Mouse (Mus musculus) kidney, embryonic 15.5 days (tissue): ENCODE data around the gene Tnfsf15. TPM values are rescaled to one million over a fixed set of nuclear protein-coding genes. Genes with fewer than 3 reads are reported as not detected.

Experiments used
- ATAC-seq: fragments of 200-750 bp; cut with Nextera tagmentation; replicated peaks from 2 replicates; pipeline ENCODE4 v1.8.0; 2017; ENCODE audit warnings: moderate TSS enrichment; ENCODE audit not compliant: low FRiP score
- H3K27ac ChIP-seq: fragments of 300-500 bp; sonication (generic); 2 replicates; pipeline ENCODE4 v1.5.1; 2015; ENCODE audit warnings: mild to moderate bottlenecking, inconsistent platforms
- H3K27me3 ChIP-seq: fragments of 300-500 bp; sonication (generic); 2 replicates; pipeline ENCODE4 v1.6.1; 2015; ENCODE audit warnings: inconsistent platforms
- H3K36me3 ChIP-seq: fragments of 300-500 bp; sonication (generic); 2 replicates; pipeline ENCODE4 v1.6.1; 2015; ENCODE audit warnings: inconsistent platforms
- H3K4me1 ChIP-seq: fragments of 300-500 bp; sonication (generic); 2 replicates; pipeline ENCODE4 v1.6.1; 2015; ENCODE audit warnings: inconsistent platforms
- H3K4me2 ChIP-seq: fragments of 300-500 bp; sonication (generic); 2 replicates; pipeline ENCODE4 v1.6.1; 2015; ENCODE audit warnings: moderate library complexity, mild to moderate bottlenecking, inconsistent platforms
- H3K4me3 ChIP-seq: fragments of 300-500 bp; sonication (generic); replicated peaks from 2 replicates; pipeline ENCODE4 v1.5.1; 2015; ENCODE audit warnings: mild to moderate bottlenecking, inconsistent platforms
- H3K9ac ChIP-seq: fragments of 300-500 bp; sonication (generic); 2 replicates; pipeline ENCODE4 v1.6.1; 2015; ENCODE audit warnings: mild to moderate bottlenecking, inconsistent platforms
- H3K9me3 ChIP-seq: fragments of 300-500 bp; sonication (generic); replicated peaks from 2 replicates; pipeline ENCODE4 v1.6.1; 2016; ENCODE audit warnings: inconsistent platforms
- WGBS: fragments of 180-500 bp; shearing (Covaris S2); methylation state at CpG from one replicate; pipeline ENCODE4 v1.1.7; 2015; ENCODE audit warnings: mixed read lengths; 5-methylcytosine and 5-hydroxymethylcytosine counted together
- polyA plus RNA-seq: library from polyadenylated mRNA; unstranded; fragments of >200 nt; fragmentation: Nextera tagmentation; extraction: Ambion mirVana; gene quantifications from 2 replicates; pipeline ENCODE4 v1.2.1, GENCODE M21; 2015

Tnfsf15 gene
- polyA plus RNA-seq, 1 experiment from 2014 or later = 0.92 TPM

DNA sequence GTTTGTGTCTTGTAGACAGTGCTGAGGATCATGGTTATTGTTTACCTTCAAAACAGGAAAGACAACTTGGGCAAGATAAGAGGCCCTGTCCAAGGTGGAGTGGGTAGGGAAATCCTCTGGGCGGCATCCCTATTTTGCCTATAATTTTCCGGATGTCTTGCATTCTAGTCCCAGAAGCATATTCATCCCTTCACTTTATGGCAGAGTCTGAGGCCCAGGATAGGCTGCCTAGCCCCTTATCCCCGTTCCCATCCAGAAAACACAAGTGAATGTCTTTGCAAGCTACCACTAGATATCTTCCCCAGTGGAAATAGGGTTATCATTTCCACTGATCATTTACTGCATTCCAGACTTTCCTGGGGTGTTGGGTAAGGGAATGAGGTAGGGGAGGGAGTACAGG, 4.9 kb downstream of the Tnfsf15 start:
- no peaks in the 10 kb centered on the region for H3K9me3 ChIP-seq
- H3K4me1 ChIP-seq = peaks cover 49% of the 10 kb centered on the region
- no peak overlapping the region for H3K4me2 ChIP-seq
- 81% methylated on average over 3 of the region's 3 CpGs for WGBS
- H3K27ac ChIP-seq = no peak overlapping the region
- no peak overlapping the region for H3K9ac ChIP-seq
- no peaks in the 10 kb centered on the region for H3K36me3 ChIP-seq
- H3K27me3 ChIP-seq = no peaks in the 10 kb centered on the region
- no peak for ATAC-seq
- H3K4me3 ChIP-seq = no peak overlapping the region

DNA sequence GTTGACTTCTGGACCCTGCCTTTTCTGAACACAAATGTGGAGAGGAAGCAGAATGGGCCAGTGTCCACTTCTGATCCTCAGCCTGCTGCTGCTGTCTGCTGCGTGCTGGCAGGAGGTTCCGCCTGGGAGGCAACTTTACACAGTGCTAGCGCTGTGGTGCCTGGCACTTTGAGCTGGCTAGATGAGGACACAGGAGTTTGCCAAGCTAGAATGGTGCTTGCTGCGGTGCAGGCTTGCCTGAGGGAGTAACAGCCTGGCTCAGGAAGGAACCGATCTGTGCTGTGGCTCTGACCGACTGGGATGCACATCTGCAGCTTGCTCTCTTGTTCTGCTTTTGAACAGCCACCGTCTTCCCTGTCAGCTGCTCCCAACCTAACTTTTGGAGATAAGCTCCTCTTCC, 5.4 kb downstream of the Tnfsf15 start:
- ATAC-seq = no peak
- no peak overlapping the region for H3K27ac ChIP-seq
- H3K4me1 ChIP-seq = peaks cover 44% of the 10 kb centered on the region
- H3K9me3 ChIP-seq = no peaks in the 10 kb centered on the region
- H3K36me3 ChIP-seq = no peaks in the 10 kb centered on the region
- WGBS = 63% methylated on average over 7 of the region's 7 CpGs
- no peaks in the 10 kb centered on the region for H3K27me3 ChIP-seq
- no peak overlapping the region for H3K4me2 ChIP-seq
- no peak overlapping the region for H3K4me3 ChIP-seq
- H3K9ac ChIP-seq = no peak overlapping the region

DNA sequence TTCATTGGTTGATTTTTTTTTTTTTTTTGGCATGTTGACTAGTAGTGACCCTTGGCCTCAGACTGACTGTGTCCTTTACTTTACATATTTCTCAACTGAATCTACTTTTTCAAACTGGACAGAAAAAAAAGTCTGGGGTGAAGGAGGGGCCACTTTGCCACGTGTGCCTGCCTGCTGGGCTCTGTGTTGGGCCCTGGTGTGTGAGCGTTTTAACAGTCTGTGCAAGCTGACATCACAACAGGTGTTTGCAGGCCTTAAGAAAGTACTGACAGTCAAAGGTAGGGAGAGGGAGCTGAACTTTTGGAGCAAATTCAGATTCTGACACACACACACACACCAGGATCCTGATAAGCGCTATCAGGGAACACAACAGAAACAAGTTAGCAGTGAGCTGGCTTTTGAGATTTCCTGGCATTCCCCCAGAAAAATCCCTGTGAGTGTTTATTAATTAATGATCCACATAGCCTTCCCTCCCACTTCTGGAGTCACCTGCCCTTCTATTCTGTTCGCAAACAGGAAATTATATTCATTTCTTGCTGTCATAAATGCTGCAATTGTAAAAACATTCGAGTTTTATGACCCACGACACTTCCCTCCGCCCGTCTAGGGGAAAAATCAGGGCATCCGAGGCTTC, 6.4 kb downstream of the Tnfsf15 start:
- H3K9ac ChIP-seq = no peak overlapping the region
- ATAC-seq = no peak
- H3K4me3 ChIP-seq = no peak overlapping the region
- H3K27me3 ChIP-seq = no peaks in the 10 kb centered on the region
- peaks cover 38% of the 10 kb centered on the region for H3K4me1 ChIP-seq
- H3K4me2 ChIP-seq = no peak overlapping the region
- no peaks in the 10 kb centered on the region for H3K36me3 ChIP-seq
- WGBS = 35% methylated on average over 9 of the region's 9 CpGs
- no peaks in the 10 kb centered on the region for H3K9me3 ChIP-seq
- no peak overlapping the region for H3K27ac ChIP-seq

DNA sequence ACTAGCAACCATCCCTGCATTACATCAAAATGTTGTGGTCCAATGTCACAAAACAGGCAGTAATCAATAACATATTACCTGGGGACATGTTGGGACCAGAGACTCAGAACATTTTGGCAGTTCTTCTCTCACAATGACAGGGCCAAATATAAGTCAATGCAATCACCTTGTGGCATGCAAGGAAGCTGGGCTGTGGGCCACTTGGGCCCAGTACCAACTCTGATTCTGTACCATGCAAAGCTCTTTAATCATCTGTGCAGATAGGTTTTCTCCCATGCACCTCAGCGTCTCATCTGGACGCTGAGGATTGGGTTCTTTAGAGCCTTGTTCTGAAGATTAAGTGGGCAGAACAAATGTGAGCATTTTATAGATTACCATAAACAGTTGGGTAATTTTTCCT, 13.6 kb downstream of the Tnfsf15 start:
- WGBS = 71% methylated on average over 2 of the region's 2 CpGs
- no peak overlapping the region for H3K4me2 ChIP-seq
- no peaks in the 10 kb centered on the region for H3K27me3 ChIP-seq
- no peak for ATAC-seq
- no peaks in the 10 kb centered on the region for H3K9me3 ChIP-seq
- H3K27ac ChIP-seq = no peak overlapping the region
- no peaks in the 10 kb centered on the region for H3K36me3 ChIP-seq
- no peak overlapping the region for H3K4me3 ChIP-seq
- H3K9ac ChIP-seq = no peak overlapping the region
- peaks cover 1% of the 10 kb centered on the region; the same call in 1 of the 2 replicates for H3K4me1 ChIP-seq

DNA sequence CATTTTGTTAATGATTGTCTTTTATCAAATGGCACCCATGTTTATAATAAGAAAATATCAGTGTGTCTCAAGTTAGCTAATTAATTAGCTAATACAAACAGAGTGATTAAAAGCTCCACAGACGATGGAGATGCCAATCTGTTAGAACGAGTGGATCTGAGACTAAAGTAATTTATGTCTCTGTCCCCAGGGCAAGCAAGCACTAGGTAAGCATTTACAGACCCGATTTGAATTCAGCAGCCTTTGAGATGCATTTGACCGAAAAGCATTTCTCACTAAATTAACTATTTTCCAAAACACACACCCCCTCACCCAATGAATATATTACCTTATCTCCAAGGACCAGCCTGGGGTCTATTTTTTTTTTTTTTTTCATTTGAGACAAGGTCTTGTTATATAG, 18.2 kb downstream of the Tnfsf15 start:
- Histone ChIP-seq H3K36me3 (no peaks in the 10 kb centered on the region), H3K4me1 (peaks cover 6% of the 10 kb centered on the region; the same call in 1 of the 2 replicates), H3K27ac (no peak overlapping the region), H3K9me3 (no peaks in the 10 kb centered on the region), H3K27me3 (no peaks in the 10 kb centered on the region), H3K4me2 (no peak overlapping the region), H3K4me3 (no peak overlapping the region), H3K9ac (no peak overlapping the region)
- no peak for ATAC-seq
- 23% methylated on average over 4 of the region's 4 CpGs for WGBS

DNA sequence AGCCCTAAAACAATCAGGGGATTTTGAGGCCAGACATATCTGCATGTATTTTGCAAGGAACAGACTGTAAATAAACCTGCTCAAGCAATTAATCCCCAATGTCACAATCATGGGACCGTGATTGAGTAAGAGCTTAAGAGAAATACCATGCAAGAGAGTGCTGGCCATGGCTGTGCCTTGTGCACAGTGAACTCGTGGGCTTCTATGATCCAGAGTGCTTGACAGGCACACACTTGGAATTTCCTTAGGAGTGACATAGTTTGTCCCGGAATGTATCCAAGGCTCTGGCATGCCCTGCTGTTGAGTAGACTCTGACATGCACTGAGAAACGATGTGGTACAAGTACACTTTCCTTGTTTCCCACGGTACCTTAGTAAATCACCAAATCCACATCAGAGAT, 18.9 kb downstream of the Tnfsf15 start:
- H3K4me2 ChIP-seq = no peak overlapping the region
- no peaks in the 10 kb centered on the region for H3K36me3 ChIP-seq
- no peak overlapping the region for H3K9ac ChIP-seq
- WGBS = 43% methylated on average over 5 of the region's 5 CpGs
- peaks cover 6% of the 10 kb centered on the region; the same call in 1 of the 2 replicates for H3K4me1 ChIP-seq
- ATAC-seq = 0 out of 2 replicates have a peak, but pooled peaks have one; percentile 9
- H3K27ac ChIP-seq = peak overlapping the region; percentile 27; the same call in 1 of the 2 replicates
- no peaks in the 10 kb centered on the region for H3K27me3 ChIP-seq
- H3K4me3 ChIP-seq = no peak overlapping the region
- no peaks in the 10 kb centered on the region for H3K9me3 ChIP-seq

DNA sequence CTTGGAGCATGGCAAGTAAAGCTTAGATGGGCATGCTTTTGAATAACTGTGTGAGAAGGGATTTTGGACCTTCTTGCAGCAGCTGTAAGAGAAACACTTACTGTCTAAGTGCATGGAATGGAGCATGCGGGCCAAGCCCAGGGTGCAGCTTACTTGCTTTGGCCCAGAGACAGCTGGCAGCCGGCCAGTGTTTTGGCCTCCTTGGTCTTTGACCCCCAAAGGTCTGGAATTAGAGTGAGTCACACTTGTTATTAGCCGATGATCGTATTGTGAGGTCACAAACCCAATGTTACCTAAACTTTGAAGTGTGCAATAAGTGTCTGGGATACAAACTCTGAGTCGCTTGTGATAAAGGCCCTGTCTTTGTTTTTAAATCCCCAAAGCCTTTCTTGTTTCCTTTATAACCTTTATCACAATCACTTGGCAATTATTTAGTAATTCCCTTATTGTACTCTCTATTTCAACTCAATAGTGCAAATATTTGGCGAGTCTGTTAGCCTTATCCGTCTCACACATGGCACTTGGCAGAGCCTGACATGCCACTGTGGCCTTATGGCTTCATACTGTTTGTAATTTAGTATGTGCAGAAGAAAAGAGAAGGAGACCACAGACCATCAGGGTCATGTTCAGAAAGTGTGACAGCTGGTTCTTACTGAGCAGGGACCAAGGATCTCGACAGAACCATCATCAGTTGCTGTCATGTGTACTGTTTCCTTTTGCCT, 26.8 kb downstream of the Tnfsf15 start:
- Histone ChIP-seq H3K36me3 (no peaks in the 10 kb centered on the region), H3K4me3 (no peak overlapping the region), H3K9ac (no peak overlapping the region), H3K4me1 (peaks cover 8% of the 10 kb centered on the region; the same call in 1 of the 2 replicates), H3K4me2 (no peak overlapping the region), H3K9me3 (no peaks in the 10 kb centered on the region), H3K27me3 (no peaks in the 10 kb centered on the region), H3K27ac (no peak overlapping the region)
- ATAC-seq = no peak
- WGBS = 49% methylated on average over 8 of the region's 8 CpGs

DNA sequence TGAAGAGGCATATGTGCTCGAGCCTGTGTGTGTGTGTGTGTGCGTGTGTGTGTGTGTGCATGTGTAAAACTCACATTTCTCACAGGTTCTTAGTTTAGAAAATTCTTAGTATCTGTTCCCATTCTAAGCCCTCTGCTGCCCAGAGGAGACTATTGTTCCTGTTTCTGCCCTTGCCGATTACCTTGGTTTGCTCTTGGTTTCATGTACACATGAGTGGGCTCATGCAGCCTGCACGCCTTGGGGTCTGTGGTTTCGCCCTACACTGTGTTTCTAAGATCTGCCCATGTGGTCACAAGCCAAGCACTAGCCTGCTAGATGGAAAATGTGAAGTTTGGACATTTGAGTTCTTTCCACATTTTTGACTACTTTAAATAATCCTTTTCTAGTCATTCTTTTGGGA, 33.0 kb downstream of the Tnfsf15 start:
- Histone ChIP-seq H3K9me3 (no peaks in the 10 kb centered on the region), H3K27ac (no peak overlapping the region), H3K4me3 (no peak overlapping the region), H3K4me2 (no peak overlapping the region), H3K27me3 (no peaks in the 10 kb centered on the region), H3K4me1 (no peaks in the 10 kb centered on the region), H3K36me3 (no peaks in the 10 kb centered on the region), H3K9ac (no peak overlapping the region)
- no peak for ATAC-seq
- WGBS = 88% methylated on average over 5 of the region's 5 CpGs

DNA sequence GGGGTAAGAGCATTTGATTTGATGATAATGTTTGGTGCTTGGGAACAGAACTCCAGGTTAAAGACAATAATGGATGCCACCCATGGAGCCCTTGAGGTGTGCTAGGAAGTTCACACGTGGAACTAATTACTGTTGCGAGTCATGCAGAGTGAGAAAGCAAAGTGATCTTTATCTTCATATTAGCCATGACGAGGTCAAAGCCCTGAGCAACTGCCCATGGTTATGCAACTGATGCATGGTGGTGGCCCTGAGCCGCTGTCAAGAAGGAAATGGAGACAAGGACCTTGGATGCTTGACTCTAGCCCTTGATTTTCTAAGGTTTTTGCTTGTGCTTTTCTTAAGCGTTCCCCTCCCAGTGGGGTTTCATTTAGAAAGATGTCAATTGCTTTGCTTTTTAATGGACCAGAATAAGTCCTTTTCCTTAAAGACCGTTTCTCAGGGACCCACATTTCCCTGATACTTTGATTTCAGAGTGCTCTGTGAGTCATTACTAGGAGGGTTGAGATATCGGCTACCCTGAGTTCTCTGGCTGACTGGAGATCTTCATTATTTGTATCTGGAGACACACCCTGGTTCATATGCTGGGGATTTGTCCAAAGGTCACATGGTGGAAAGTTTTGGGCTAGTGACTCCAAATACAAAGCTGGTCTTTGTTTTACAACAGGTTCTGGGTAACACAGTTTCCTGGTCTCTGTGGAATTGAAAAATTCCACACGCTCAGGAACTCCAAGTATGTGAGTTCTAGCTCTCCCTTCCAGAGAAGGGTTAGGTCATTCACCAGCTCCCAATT, 34.3 kb downstream of the Tnfsf15 start:
- ATAC-seq = no peak
- Histone ChIP-seq H3K4me3 (no peak overlapping the region), H3K4me2 (no peak overlapping the region), H3K9ac (no peak overlapping the region), H3K27ac (no peak overlapping the region), H3K4me1 (no peaks in the 10 kb centered on the region), H3K36me3 (no peaks in the 10 kb centered on the region), H3K27me3 (no peaks in the 10 kb centered on the region), H3K9me3 (no peaks in the 10 kb centered on the region)
- WGBS = 81% methylated on average over 8 of the region's 8 CpGs

DNA sequence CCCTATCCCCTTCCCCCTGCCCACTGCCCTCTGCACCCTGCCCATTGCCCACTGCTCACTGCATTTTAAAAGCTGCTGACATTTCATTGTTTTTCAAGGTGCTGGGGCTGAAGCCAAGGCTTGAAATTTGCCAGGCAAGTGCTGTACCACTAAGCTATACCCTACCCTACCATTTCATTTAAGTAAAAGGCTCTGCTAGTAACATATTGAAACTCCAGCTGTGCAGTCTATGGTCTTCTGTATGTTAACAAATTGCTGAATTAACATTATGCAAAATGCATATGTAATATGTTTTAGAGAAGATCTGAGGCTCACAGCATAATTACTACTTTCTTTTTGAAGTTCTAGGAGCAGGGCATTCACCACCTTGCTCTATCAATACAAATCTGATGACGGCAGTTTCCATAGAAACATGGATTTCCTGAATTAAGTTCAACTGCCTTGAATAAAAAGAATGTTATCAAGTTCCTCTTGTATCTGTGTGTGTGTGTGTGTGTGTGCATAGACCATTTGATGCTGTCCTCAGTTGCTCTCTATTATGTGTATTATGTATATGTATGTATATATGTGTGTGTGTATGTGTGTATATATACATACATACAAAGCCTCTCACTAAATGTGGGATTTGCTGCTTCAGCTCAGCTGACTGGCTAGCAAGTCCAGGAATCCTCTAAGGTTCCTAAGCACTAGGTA, 38.5 kb downstream of the Tnfsf15 start:
- H3K9ac ChIP-seq = no peak overlapping the region
- no peaks in the 10 kb centered on the region for H3K9me3 ChIP-seq
- 88% methylated on average over 1 of the region's 1 CpGs for WGBS
- H3K4me3 ChIP-seq = no peak overlapping the region
- H3K36me3 ChIP-seq = no peaks in the 10 kb centered on the region
- no peaks in the 10 kb centered on the region for H3K27me3 ChIP-seq
- H3K4me1 ChIP-seq = no peaks in the 10 kb centered on the region
- H3K27ac ChIP-seq = no peak overlapping the region
- H3K4me2 ChIP-seq = no peak overlapping the region
- no peak for ATAC-seq

DNA sequence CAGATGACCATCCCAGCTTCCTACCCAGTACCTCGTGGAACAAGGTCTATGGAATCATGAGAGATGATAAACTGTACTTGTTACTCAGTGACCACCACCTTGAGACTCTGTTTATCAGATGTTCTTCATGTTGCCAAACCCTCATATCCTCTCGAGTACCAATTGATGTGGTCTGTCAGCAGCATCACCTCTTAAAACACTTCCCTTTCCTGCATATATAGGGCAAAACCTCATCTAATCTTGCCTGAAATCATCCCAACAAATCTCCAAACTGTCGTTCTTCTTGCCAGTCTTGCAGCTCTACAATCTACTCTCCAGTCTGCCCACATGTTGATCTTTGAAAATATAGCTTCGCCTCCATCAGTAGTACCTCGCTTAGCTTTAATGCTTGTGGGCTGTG, 40.7 kb downstream of the Tnfsf15 start:
- H3K9ac ChIP-seq = no peak overlapping the region
- no peak for ATAC-seq
- no peaks in the 10 kb centered on the region for H3K9me3 ChIP-seq
- no peaks in the 10 kb centered on the region for H3K36me3 ChIP-seq
- H3K27ac ChIP-seq = no peak overlapping the region
- H3K4me3 ChIP-seq = no peak overlapping the region
- H3K4me1 ChIP-seq = no peaks in the 10 kb centered on the region
- 77% methylated on average over 5 of the region's 5 CpGs for WGBS
- no peaks in the 10 kb centered on the region for H3K27me3 ChIP-seq
- H3K4me2 ChIP-seq = no peak overlapping the region

DNA sequence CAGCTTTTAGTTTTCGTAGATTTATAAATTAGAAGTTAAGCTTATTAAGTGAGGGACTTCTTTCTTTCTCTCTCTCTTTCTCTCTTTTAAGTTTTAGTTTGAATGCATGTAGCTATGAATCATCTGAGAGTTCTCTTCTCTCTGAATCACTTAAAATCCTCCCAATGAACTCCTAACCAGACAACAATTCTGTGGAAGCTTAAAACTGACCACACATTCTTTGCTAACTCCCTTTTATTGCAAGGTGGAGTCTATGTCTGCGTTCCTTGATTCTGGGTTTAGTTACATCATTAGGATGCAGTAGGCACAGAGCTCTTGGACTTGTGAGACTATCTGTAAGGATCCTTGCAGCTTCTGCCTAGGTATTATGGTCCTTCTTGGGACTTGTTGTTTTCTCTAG, 41.2 kb downstream of the Tnfsf15 start:
- Histone ChIP-seq H3K4me1 (no peaks in the 10 kb centered on the region), H3K9me3 (no peaks in the 10 kb centered on the region), H3K4me3 (no peak overlapping the region), H3K4me2 (no peak overlapping the region), H3K27ac (no peak overlapping the region), H3K27me3 (no peaks in the 10 kb centered on the region), H3K36me3 (no peaks in the 10 kb centered on the region), H3K9ac (no peak overlapping the region)
- WGBS = 86% methylated on average over 2 of the region's 2 CpGs
- no peak for ATAC-seq
